Mouse (Mus musculus): ENCODE results near the gene Dusp7. TPM values are rescaled to one million over a fixed set of nuclear protein-coding genes. Genes with fewer than 3 reads are reported as not detected.

Dusp7 gene
- total RNA-seq (2014; fragmentation: Nextera tagmentation) (49.3 and 50.4 TPM in 2 replicates), total RNA-seq (2017) (7.8 and 8.6 TPM in 2 replicates), polyA plus RNA-seq (2012) (27.3 and 32.5 TPM in 2 replicates)

DNA sequence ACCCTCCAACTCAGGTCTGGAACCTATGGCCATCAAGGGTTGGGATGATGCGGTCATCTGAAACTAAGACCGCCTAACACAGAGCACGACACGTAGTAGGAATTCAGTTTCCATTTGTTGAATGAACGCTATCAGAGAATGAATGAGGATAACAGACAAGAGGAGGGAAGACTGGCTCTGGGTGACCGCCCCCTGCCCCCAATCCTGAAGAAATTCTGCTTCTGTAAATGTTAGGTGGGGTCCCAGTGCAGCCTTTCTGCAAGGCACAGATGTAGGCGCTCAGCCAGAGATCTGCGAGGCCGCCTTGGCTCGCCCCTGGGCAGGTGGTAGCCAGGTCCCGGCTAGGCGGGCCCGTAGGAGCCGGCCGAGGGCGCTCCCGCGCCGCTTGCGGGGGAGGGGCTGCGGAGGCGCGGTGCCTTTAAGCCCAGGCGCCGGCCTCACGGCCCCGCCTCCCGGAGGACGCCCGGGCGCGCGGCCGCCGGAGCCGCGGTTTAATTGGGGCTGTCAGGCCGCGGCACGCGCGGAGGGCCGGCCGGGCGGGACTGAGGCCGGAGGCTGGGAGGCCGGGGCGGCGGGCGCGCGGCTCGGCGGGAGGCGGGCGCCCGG, at the start of gene Dusp7:
TSS of gene Dusp7 (plus strand) at position 521 of the 606 bp plus-strand sequence.
- Histone ChIP-seq H3K36me3 (replicated peaks) (peaks cover 32% of the 10 kb centered on the region), H3K4me1 (ENCODE audit: insufficient read depth, low read depth, low read length) (peaks cover 63% of the 10 kb centered on the region), H3K27me3 (ENCODE audit: insufficient read depth, low read length) (peaks cover 14% of the 10 kb centered on the region), H3K9me3 (replicated peaks) (no peaks in the 10 kb centered on the region), H3K4me3 (ENCODE audit: low read depth, low read length) (peak within 1 kb of the TSS; percentile 79)
- no peak for TF ChIP-seq TAL1 (conservative IDR thresholded peaks at IDR 0.05; ENCODE audit: low read depth, low read length)
- no peak for TF ChIP-seq CTCF (IDR thresholded peaks at IDR 0.05; ENCODE audit: low read depth, low read length)
- TF ChIP-seq GATA1 (IDR thresholded peaks at IDR 0.05; ENCODE audit: borderline replicate concordance, low read length), result no peak
- no peak for TF ChIP-seq POLR2AphosphoS5 (IDR thresholded peaks at IDR 0.05; ENCODE audit: insufficient replicate concordance, low read depth, low read length)
- no peak for TF ChIP-seq GATA2 (IDR thresholded peaks at IDR 0.05; ENCODE audit: borderline replicate concordance, low read depth, low read length)
- DNase-seq (ENCODE audit: low spot score) (peak; percentile 86), ATAC-seq (ENCODE audit: extremely low read depth, insufficient number of reproducible peaks, low FRiP score, poor library complexity, severe bottlenecking) (no peak)

- DNase-seq (ENCODE audit: low spot score) (no peak), ATAC-seq (ENCODE audit: extremely low read depth, insufficient number of reproducible peaks, low FRiP score, poor library complexity, severe bottlenecking) (no peak)
- Histone ChIP-seq H3K9me3 (replicated peaks) (no peaks in the 10 kb centered on the region), H3K4me1 (ENCODE audit: insufficient read depth, low read depth, low read length) (peaks cover 5% of the 10 kb centered on the region; the same call in 1 of the 2 replicates), H3K36me3 (replicated peaks) (peaks cover 76% of the 10 kb centered on the region), H3K4me3 (ENCODE audit: low read depth, low read length) (no peak overlapping the region), H3K27me3 (ENCODE audit: insufficient read depth, low read length) (no peaks in the 10 kb centered on the region)
- TF ChIP-seq GATA1 (IDR thresholded peaks at IDR 0.05; ENCODE audit: borderline replicate concordance, low read length) (no peak), TAL1 (conservative IDR thresholded peaks at IDR 0.05; ENCODE audit: low read depth, low read length) (no peak), POLR2AphosphoS5 (IDR thresholded peaks at IDR 0.05; ENCODE audit: insufficient replicate concordance, low read depth, low read length) (no peak), CTCF (IDR thresholded peaks at IDR 0.05; ENCODE audit: low read depth, low read length) (no peak), GATA2 (IDR thresholded peaks at IDR 0.05; ENCODE audit: borderline replicate concordance, low read depth, low read length) (no peak)
Observed at GRCm38 (mm10) chr9:106319095-106319494, 49.3 kb upstream of the Dusp7 start.

- Histone ChIP-seq H3K9me3 (replicated peaks) (no peaks in the 10 kb centered on the region), H3K36me3 (replicated peaks) (peaks cover 69% of the 10 kb centered on the region), H3K4me1 (ENCODE audit: insufficient read depth, low read depth, low read length) (peaks cover 5% of the 10 kb centered on the region; the same call in 1 of the 2 replicates), H3K27me3 (ENCODE audit: insufficient read depth, low read length) (no peaks in the 10 kb centered on the region), H3K4me3 (ENCODE audit: low read depth, low read length) (no peak overlapping the region)
- no peak for ATAC-seq (ENCODE audit: extremely low read depth, insufficient number of reproducible peaks, low FRiP score, poor library complexity, severe bottlenecking)
- TF ChIP-seq GATA1 (IDR thresholded peaks at IDR 0.05; ENCODE audit: borderline replicate concordance, low read length), result no peak
- no peak for TF ChIP-seq GATA2 (IDR thresholded peaks at IDR 0.05; ENCODE audit: borderline replicate concordance, low read depth, low read length)
- no peak for TF ChIP-seq CTCF (IDR thresholded peaks at IDR 0.05; ENCODE audit: low read depth, low read length)
- TF ChIP-seq TAL1 (conservative IDR thresholded peaks at IDR 0.05; ENCODE audit: low read depth, low read length), result no peak
- TF ChIP-seq POLR2AphosphoS5 (IDR thresholded peaks at IDR 0.05; ENCODE audit: insufficient replicate concordance, low read depth, low read length), result no peak
- no peak for DNase-seq (ENCODE audit: low spot score)
Observed at GRCm38 (mm10) chr9:106322497-106322896, 45.9 kb upstream of the Dusp7 start.

- Histone ChIP-seq H3K4me3 (ENCODE audit: low read depth, low read length) (no peak overlapping the region), H3K36me3 (replicated peaks) (peaks cover 74% of the 10 kb centered on the region), H3K4me1 (ENCODE audit: insufficient read depth, low read depth, low read length) (no peaks in the 10 kb centered on the region; the same call in 1 of the 2 replicates), H3K9me3 (replicated peaks) (no peaks in the 10 kb centered on the region), H3K27me3 (ENCODE audit: insufficient read depth, low read length) (no peaks in the 10 kb centered on the region)
- TF ChIP-seq GATA1 (IDR thresholded peaks at IDR 0.05; ENCODE audit: borderline replicate concordance, low read length), result no peak
- no peak for TF ChIP-seq GATA2 (IDR thresholded peaks at IDR 0.05; ENCODE audit: borderline replicate concordance, low read depth, low read length)
- no peak for TF ChIP-seq CTCF (IDR thresholded peaks at IDR 0.05; ENCODE audit: low read depth, low read length)
- TF ChIP-seq TAL1 (conservative IDR thresholded peaks at IDR 0.05; ENCODE audit: low read depth, low read length), result no peak
- no peak for TF ChIP-seq POLR2AphosphoS5 (IDR thresholded peaks at IDR 0.05; ENCODE audit: insufficient replicate concordance, low read depth, low read length)
- DNase-seq (ENCODE audit: low spot score), result no peak
- no peak for ATAC-seq (ENCODE audit: extremely low read depth, insufficient number of reproducible peaks, low FRiP score, poor library complexity, severe bottlenecking)
Observed at GRCm38 (mm10) chr9:106326241-106326640, 42.2 kb upstream of the Dusp7 start.

GRCm38 (mm10) chr9:106327125-106327809, 41.2 kb upstream of the Dusp7 start:
- Histone ChIP-seq H3K9me3 (replicated peaks) (no peaks in the 10 kb centered on the region), H3K36me3 (replicated peaks) (peaks cover 74% of the 10 kb centered on the region), H3K27me3 (ENCODE audit: insufficient read depth, low read length) (no peaks in the 10 kb centered on the region), H3K4me1 (ENCODE audit: insufficient read depth, low read depth, low read length) (0 out of 2 replicates have a peak, but pooled peaks cover 2% of the 10 kb centered on the region), H3K4me3 (ENCODE audit: low read depth, low read length) (no peak overlapping the region)
- DNase-seq (ENCODE audit: low spot score) (no peak), ATAC-seq (ENCODE audit: extremely low read depth, insufficient number of reproducible peaks, low FRiP score, poor library complexity, severe bottlenecking) (no peak)
- no peak for TF ChIP-seq TAL1 (conservative IDR thresholded peaks at IDR 0.05; ENCODE audit: low read depth, low read length)
- no peak for TF ChIP-seq CTCF (IDR thresholded peaks at IDR 0.05; ENCODE audit: low read depth, low read length)
- TF ChIP-seq GATA2 (IDR thresholded peaks at IDR 0.05; ENCODE audit: borderline replicate concordance, low read depth, low read length), result no peak
- TF ChIP-seq GATA1 (IDR thresholded peaks at IDR 0.05; ENCODE audit: borderline replicate concordance, low read length), result no peak
- no peak for TF ChIP-seq POLR2AphosphoS5 (IDR thresholded peaks at IDR 0.05; ENCODE audit: insufficient replicate concordance, low read depth, low read length)

DNA sequence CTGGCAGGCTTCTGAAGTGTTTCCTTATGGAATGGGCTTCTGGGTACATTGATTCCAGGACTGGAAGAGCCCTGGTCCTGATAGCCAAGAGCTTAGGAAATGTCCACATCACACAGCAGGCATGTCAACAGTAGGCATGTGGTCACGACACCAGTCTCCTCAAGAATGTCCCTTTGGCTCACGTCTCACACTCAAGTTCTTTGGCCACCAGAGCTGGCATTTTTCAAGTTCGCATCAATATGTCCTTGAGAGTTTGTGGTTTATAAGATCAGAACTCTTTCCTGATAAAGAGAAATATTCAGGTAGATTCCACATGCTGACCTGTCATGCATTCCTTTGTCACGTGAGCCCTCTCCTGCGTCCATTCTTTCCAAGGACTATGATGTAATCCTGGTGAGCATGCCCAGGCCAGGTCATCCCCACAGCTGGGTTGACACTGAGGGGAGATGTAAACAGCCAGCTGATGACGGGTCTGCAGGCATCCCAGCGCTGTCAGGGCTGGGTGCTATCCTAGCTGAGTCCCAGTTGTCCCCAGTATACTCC, 40.3 kb upstream of the Dusp7 start:
- peaks cover 76% of the 10 kb centered on the region for H3K36me3 ChIP-seq (replicated peaks)
- ATAC-seq (ENCODE audit: extremely low read depth, insufficient number of reproducible peaks, low FRiP score, poor library complexity, severe bottlenecking) (no peak), DNase-seq (ENCODE audit: low spot score) (no peak)
- no peak for TF ChIP-seq GATA2 (IDR thresholded peaks at IDR 0.05; ENCODE audit: borderline replicate concordance, low read depth, low read length)
- no peak for TF ChIP-seq TAL1 (conservative IDR thresholded peaks at IDR 0.05; ENCODE audit: low read depth, low read length)
- TF ChIP-seq POLR2AphosphoS5 (IDR thresholded peaks at IDR 0.05; ENCODE audit: insufficient replicate concordance, low read depth, low read length), result no peak
- no peak for TF ChIP-seq GATA1 (IDR thresholded peaks at IDR 0.05; ENCODE audit: borderline replicate concordance, low read length)
- no peak for TF ChIP-seq CTCF (IDR thresholded peaks at IDR 0.05; ENCODE audit: low read depth, low read length)
- H3K4me1 ChIP-seq (ENCODE audit: insufficient read depth, low read depth, low read length), result 0 out of 2 replicates have a peak, but pooled peaks cover 2% of the 10 kb centered on the region
- no peak overlapping the region for H3K4me3 ChIP-seq (ENCODE audit: low read depth, low read length)
- no peaks in the 10 kb centered on the region for H3K27me3 ChIP-seq (ENCODE audit: insufficient read depth, low read length)
- no peaks in the 10 kb centered on the region for H3K9me3 ChIP-seq (replicated peaks)

All from G1E (cell line).